ENCODE assay signal across 8 mouse cellular contexts in genomic region chr4:12171318-12172091, GRCm38 (mm10). TPM values are rescaled to one million over a fixed set of nuclear protein-coding genes. Genes with fewer than 3 reads are reported as not detected.
DNase-seq lines count a peak whose midpoint lies in the region; ATAC-seq and TF ChIP-seq lines count a peak whose summit lies in the region.

Gene Fam92a, minus strand, starts transcription at chr4:12172015.

- peak within 1 kb of the TSS; percentile 70 for H3K4me2 ChIP-seq in forebrain, embryonic 15.5 days (replicated peaks)
- peak within 1 kb of the TSS; percentile 74 for H3K4me2 ChIP-seq in lung, embryonic 14.5 days

- peaks cover 12% of the 10 kb centered on the region for H3K4me1 ChIP-seq in E14TG2a.4 (replicated peaks; ENCODE audit: low read depth, low read length)
- H3K4me1 ChIP-seq in forebrain, embryonic 15.5 days = peaks cover 13% of the 10 kb centered on the region
- H3K4me1 ChIP-seq in lung, embryonic 14.5 days (ENCODE audit: insufficient read depth) = peaks cover 5% of the 10 kb centered on the region; the same call in 1 of the 2 replicates
- H3K4me1 ChIP-seq in thymus, adult 2 months (replicated peaks; ENCODE audit: control insufficient read depth, insufficient read depth, low read length) = peaks cover 4% of the 10 kb centered on the region; the same call in 1 of the 2 replicates

- H3K4me3 ChIP-seq in E14TG2a.4 (replicated peaks; ENCODE audit: low read length) = peak within 1 kb of the TSS; percentile 90
- H3K4me3 ChIP-seq in forebrain, embryonic 15.5 days = peak within 1 kb of the TSS; percentile 94
- H3K4me3 ChIP-seq in lung, embryonic 14.5 days (ENCODE audit: low read depth, low read length) = peak within 1 kb of the TSS; percentile 84
- H3K4me3 ChIP-seq in thymus, adult 2 months (ENCODE audit: control insufficient read depth, insufficient read depth, low read length) = peak within 1 kb of the TSS; percentile 87

- H3K36me3 ChIP-seq in E14TG2a.4 (ENCODE audit: insufficient read depth, low read length) = peaks cover 15% of the 10 kb centered on the region
- peaks cover 16% of the 10 kb centered on the region for H3K36me3 ChIP-seq in forebrain, embryonic 15.5 days
- peaks cover 21% of the 10 kb centered on the region for H3K36me3 ChIP-seq in lung, embryonic 14.5 days (ENCODE audit: insufficient read depth)
- H3K36me3 ChIP-seq in thymus, adult 2 months (ENCODE audit: control insufficient read depth, insufficient read depth, low read length) = no peaks in the 10 kb centered on the region

- DNase-seq in c-Kit-positive CD71-positive TER-119-positive erythroid progenitor cells, embryonic 14.5 days (ENCODE audit: low spot score) = peak; percentile 22
- peak; percentile 48 for DNase-seq in heart, postnatal 25 days (ENCODE audit: low spot score)
- DNase-seq in layer of hippocampus, adult 18-20 months (ENCODE audit: low spot score in 2 of 2) = peak; percentile 49 to 63
- peak; percentile 82 for DNase-seq in lung, embryonic 14.5 days
- peak; percentile 47 for DNase-seq in ovary, adult 18-20 months (ENCODE audit: low spot score)
- peak; percentile 59 for DNase-seq in thymus, adult 2 months

- peak within 1 kb of the TSS; percentile 94 for H3K27ac ChIP-seq in forebrain, embryonic 15.5 days (replicated peaks)
- H3K27ac ChIP-seq in lung, embryonic 14.5 days (ENCODE audit: low read depth) = peak within 1 kb of the TSS; percentile 89
- H3K27ac ChIP-seq in thymus, adult 2 months (ENCODE audit: control insufficient read depth, insufficient read depth, low read length) = no peak within 1 kb of the TSS

- H3K27me3 ChIP-seq in E14TG2a.4 (ENCODE audit: insufficient read depth, low read length) = 0 out of 2 replicates have a peak, but pooled peaks cover 3% of the 10 kb centered on the region
- H3K27me3 ChIP-seq in forebrain, embryonic 15.5 days = no peaks in the 10 kb centered on the region
- H3K27me3 ChIP-seq in lung, embryonic 14.5 days (ENCODE audit: insufficient read depth, low read length) = no peaks in the 10 kb centered on the region
- no peaks in the 10 kb centered on the region for H3K27me3 ChIP-seq in thymus, adult 2 months (ENCODE audit: control insufficient read depth, insufficient read depth, low read length)

- intact Hi-C loops in heart, postnatal 25 days (cut with DNase I) = no loop called here

- ATAC-seq in forebrain, embryonic 15.5 days (replicated peaks) = peak; percentile 94
- ATAC-seq in lung, embryonic 14.5 days (ENCODE audit: insufficient read depth) = peak; percentile 92

- no peaks in the 10 kb centered on the region for H3K9me3 ChIP-seq in E14TG2a.4 (ENCODE audit: low read length)
- no peaks in the 10 kb centered on the region for H3K9me3 ChIP-seq in forebrain, embryonic 15.5 days
- H3K9me3 ChIP-seq in lung, embryonic 14.5 days (ENCODE audit: low read depth, low read length) = no peaks in the 10 kb centered on the region

- no peak for TF ChIP-seq CTCF in E14TG2a.4 (conservative IDR thresholded peaks at IDR 0.05; ENCODE audit: low read length)
- TF ChIP-seq CTCF in lung, embryonic 14.5 days (IDR thresholded peaks at IDR 0.05; ENCODE audit: low read depth) = no peak
- TF ChIP-seq CTCF in thymus, adult 2 months (IDR thresholded peaks at IDR 0.05; ENCODE audit: borderline replicate concordance, control insufficient read depth, extremely low read depth, insufficient read depth, low read length, poor library complexity) = peak; percentile 29; the same call in 1 of the 2 replicates

- peak within 1 kb of the TSS; percentile 98 for H3K9ac ChIP-seq in forebrain, embryonic 15.5 days (replicated peaks)
- H3K9ac ChIP-seq in lung, embryonic 14.5 days = peak within 1 kb of the TSS; percentile 97

- WGBS in forebrain, embryonic 15.5 days = under 1% methylated on average over 73 of the region's 74 CpGs
- WGBS in lung, embryonic 14.5 days = under 1% methylated on average over 74 of the region's 74 CpGs
- 1% methylated on average over 74 of the region's 74 CpGs for WGBS in thymus, adult 2 months

- TF ChIP-seq POLR2A in thymus, adult 2 months (IDR thresholded peaks at IDR 0.05; ENCODE audit: control insufficient read depth, extremely low read depth, insufficient read depth, low read length, poor library complexity) = no peak

RNA-seq across cellular contexts. Expression of gene Fam92a, which starts in this region (rescaled TPM):
- 94.6 and 103 TPM in 2 replicates for polyA plus RNA-seq in forebrain, embryonic 15.5 days (2015; fragmentation: Nextera tagmentation; extraction: Ambion mirVana)
- 10 to 100 TPM; 19.8 to 19.9 TPM for total RNA-seq in heart, postnatal 25 days (2021)
- 10 to 100 TPM; 65.8 to 71.0 TPM for total RNA-seq in layer of hippocampus, adult 18-20 months (2021)
- 97.3 and 102 TPM in 2 replicates for polyA plus RNA-seq in lung, embryonic 14.5 days (2014; fragmentation: Nextera tagmentation; extraction: Ambion mirVana)
- polyA plus RNA-seq in thymus, adult 2 months (2012; rRNA removed) = 4.5 and 6.2 TPM in 2 replicates

Comparison
In these comparisons a context has a peak if more than half of its experiments do, and no peak if none do; other contexts are left out.
1. RNA of gene Fam92a (polyA plus RNA-seq): 94.6 to 103 TPM in forebrain, embryonic 15.5 days and 97.3 to 102 TPM in lung, embryonic 14.5 days; 4.5 to 6.2 TPM in thymus, adult 2 months; every median in the first group is over 10 times any median in the second.
2. DNase-seq: peak in every context shown above with its lines; median percentile 82 in lung, embryonic 14.5 days; 59 in thymus, adult 2 months; 56 in layer of hippocampus, adult 18-20 months; 48 in heart, postnatal 25 days; 47 in ovary, adult 18-20 months; 22 in c-Kit-positive CD71-positive TER-119-positive erythroid progenitor cells, embryonic 14.5 days.
3. Peak in every context shown above with its lines, with median percentiles within 50 percentile points of each other: H3K4me3 ChIP-seq.